Mouse (Mus musculus): ENCODE data around the gene Nacc1. TPM values are rescaled to one million over a fixed set of nuclear protein-coding genes. Genes with fewer than 3 reads are reported as not detected.

Nacc1 gene
- polyA plus RNA-seq (2012; rRNA removed) = 69.1 and 73.5 TPM in 2 replicates

DNA sequence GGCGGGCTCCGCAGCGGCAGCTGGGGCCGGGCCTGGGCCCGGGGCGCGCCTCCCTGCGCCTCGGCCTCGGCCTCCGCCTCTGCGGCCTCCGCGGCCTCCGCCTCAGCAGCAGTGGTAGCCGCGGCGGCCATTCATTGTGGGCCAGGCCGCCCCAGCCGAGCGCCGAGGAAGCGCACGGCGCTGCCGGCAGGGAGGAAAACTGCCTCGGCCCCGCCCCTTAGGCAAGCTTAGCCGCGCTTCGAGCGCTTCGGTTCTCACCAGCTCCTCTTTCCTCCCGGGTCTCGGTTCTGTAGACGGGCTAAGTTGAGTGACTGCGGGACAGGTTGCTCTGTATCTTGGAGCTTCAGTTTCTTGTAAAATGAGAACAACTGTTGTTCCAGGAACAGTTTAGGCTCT, at the start of gene Nacc1:
Gene Nacc1, minus strand, starts transcription at position 158 of the 396 bp plus-strand sequence.

DNA sequence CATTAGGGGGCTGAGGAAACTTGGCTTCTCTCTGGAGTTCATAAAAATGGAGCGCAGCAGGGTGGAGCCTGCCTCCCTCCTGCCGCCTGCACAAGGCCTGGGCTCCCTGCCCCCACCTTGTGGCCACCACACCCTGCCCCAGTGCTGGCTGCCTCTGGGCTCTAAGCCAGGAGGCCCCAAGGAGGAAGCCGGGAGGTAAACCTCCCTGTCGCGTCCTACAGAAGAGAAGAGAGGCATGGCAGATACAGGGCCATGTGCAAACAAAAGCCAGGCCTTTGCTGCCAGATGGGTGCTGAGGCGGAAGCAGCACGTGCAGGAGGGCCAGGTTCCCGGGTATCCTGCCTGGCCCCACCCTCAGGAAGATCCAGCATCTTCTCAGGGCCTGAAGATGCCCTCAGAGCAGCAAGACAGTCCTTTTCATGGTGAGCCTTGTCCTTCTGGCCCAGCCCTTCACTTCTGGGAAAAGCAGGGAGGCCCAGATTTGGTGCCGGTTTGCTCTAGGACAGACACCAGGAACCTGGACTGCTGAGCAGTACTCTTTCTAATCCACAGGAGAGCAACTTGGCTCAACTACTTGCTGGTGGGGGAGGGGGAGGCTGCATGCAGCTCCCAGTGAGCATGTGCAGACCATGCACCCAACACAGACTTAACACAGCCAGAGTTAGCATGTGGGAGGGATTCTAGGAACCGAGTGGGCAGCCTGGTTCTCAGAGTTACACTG, 35.3 kb upstream of the Nacc1 start, which contains the start of gene G430095P16Rik:
Gene G430095P16Rik, plus strand, starts transcription at position 158 of the 721 bp plus-strand sequence.

DNA sequence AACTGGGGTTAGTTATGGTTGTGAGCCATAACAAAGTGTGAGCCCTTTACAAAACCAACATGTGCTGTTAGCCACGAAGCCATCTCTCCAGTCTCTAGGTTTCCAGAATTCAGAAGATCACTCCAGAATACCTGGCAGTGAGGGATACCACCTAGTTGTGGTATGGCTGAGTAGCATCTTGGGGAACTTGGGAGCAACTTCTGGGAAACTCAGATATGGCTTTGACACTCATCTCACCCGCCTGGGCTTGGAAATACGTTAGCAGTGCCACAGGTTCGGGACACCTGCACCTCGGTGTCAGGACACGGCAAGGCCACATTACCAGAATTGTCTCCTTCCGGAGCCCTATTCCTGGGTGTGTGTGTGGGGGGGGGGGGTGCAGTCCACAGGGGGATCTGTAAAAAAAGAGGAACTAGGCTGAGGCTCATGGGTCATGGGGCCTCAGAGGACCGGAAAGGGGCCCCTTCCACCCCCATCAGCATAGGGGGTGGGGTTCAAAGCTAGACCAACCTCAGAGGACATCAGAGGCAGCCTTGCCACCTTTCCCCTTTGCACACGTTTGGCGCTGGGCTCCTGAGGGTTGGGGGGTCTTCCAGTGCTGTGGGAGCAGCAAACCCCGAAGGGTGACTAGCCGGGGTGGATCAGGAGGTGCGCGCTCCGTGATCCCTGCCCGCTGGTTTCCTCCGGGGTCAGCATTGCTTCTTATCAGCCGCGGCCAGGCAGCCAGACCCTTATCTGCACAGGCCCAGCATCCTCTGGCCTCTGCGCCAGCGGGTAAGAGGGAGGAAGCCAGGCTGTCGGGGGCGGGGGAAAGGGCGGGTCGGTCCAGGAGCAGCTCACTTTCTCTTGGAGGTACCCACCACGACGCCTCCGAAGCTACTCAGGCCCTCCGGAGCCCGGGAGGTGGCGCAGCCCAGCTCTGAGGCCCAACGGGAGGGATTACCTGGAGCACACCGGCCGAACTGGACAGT, 13.6 kb upstream of the Nacc1 start, which contains the start of gene Lyl1:
Gene Lyl1, plus strand, starts transcription at position 517 of the 971 bp plus-strand sequence.

DNA sequence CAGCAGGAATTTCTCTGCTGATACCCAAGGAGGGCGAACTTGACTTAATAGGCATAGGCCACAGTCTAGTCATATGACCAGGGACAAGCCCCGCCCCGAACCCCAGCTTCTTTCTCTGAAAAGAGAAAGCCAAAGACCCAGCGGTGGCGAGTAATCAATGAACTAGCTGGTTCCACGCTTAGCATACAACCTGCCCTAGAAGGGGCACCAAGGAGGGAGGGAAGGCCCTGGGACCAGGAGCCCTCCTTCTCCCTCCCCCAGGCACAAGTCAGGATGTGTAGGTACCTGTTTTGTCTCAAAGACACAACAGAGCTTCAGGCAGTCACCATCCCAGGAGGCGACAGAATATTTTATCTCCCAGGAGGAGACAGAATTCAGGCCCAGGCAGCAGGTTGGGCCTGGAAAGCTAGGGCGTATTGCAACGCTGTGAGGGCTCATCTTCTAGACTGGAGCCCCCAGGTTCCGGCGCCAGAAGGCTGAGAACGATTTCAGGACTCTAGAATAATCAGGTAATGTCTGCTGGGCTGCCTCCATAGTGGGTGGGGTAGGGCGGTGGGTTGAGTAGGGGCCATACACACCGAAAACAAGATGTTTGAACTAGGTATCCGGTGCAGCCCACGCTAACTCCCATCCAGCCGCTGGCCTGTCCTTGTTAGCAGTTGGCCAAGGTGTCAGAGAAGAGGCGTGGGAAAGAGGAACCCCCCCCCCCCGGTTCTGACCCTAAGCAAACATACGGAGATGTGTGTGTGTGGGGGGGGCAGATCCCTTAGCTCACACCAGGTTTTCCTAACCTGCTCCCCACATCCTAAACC, 1.3 kb downstream of the Nacc1 start, which contains the start of gene Trmt1:
Gene Trmt1, plus strand, starts transcription at position 117 of the 812 bp plus-strand sequence.

DNA sequence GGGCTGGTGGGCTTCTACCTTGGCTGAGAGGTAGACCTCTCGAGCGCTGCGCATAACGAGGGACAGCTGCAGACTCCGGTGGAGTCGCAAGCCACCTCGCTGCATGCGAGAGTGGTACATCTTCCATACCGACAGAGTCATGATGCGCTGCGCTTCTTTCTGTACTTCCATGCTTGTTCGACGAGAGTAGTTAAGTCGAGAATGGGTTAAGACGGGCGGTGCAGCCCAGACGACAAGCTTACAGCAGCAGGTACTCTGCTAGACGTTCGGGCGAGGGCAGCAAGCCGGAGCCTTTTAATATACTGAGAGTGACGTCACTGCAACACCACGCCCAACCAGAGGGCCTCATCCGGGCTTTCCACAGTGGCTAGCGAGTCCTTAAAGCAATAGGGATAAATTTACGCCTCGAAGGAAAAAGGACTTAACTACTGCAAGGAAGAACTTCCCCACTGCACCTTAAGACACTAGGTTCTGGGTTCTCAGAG, 25.0 kb downstream of the Nacc1 start, which contains the start of gene Ier2:
Gene Ier2, minus strand, starts transcription at position 272 of the 485 bp plus-strand sequence.

Other genes with a start within 250 kb of the Nacc1 start
- 11.9 and 13.2 TPM in 2 replicates for gene Ier2, start 25.0 kb downstream of the Nacc1 start, polyA plus RNA-seq (2012; rRNA removed)
- gene Trmt1, start 1.6 kb downstream of the Nacc1 start, polyA plus RNA-seq (2012; rRNA removed) = 125 and 128 TPM in 2 replicates
- 4.1 and 5.3 TPM in 2 replicates for gene Lyl1, start 13.6 kb upstream of the Nacc1 start, polyA plus RNA-seq (2012; rRNA removed)
- gene G430095P16Rik, start 35.1 kb upstream of the Nacc1 start, polyA plus RNA-seq (2012; rRNA removed) = 1.8 TPM in 2 replicates
- 53.5 and 59.2 TPM in 2 replicates for gene Nfix, start 112.5 kb upstream of the Nacc1 start, polyA plus RNA-seq (2012; rRNA removed)
- gene Dand5, start 135.0 kb upstream of the Nacc1 start, polyA plus RNA-seq (2012; rRNA removed) = 8.7 and 9.3 TPM in 2 replicates
- gene Gadd45gip1, start 143.7 kb upstream of the Nacc1 start, polyA plus RNA-seq (2012; rRNA removed) = 37.6 and 41.9 TPM in 2 replicates
- gene Rad23a, start 152.8 kb upstream of the Nacc1 start, polyA plus RNA-seq (2012; rRNA removed) = 66.8 and 71.5 TPM in 2 replicates
- 455 and 581 TPM in 2 replicates for gene Calr, start 159.1 kb upstream of the Nacc1 start, polyA plus RNA-seq (2012; rRNA removed)
- 123 and 124 TPM in 2 replicates for gene Farsa, start 169.1 kb upstream of the Nacc1 start, polyA plus RNA-seq (2012; rRNA removed)
- 26.9 and 31.5 TPM in 2 replicates for gene Syce2, start 184.2 kb upstream of the Nacc1 start, polyA plus RNA-seq (2012; rRNA removed)
- gene Gcdh, start 206.1 kb upstream of the Nacc1 start, polyA plus RNA-seq (2012; rRNA removed) = 57.8 and 58.3 TPM in 2 replicates
- gene Klf1, start 214.1 kb upstream of the Nacc1 start, polyA plus RNA-seq (2012; rRNA removed) = 0.66 and 0.96 TPM in 2 replicates
- 6.6 and 7.6 TPM in 2 replicates for gene Dnase2a, start 220.7 kb upstream of the Nacc1 start, polyA plus RNA-seq (2012; rRNA removed)
- gene Mast1, start 249.5 kb upstream of the Nacc1 start, polyA plus RNA-seq (2012; rRNA removed) = 104 and 112 TPM in 2 replicates

All from central nervous system, embryonic 14 days (tissue).